29 mouse cellular contexts compared by ENCODE assay signal in genomic region chr13:34793066-34793465, GRCm38 (mm10). TPM values are rescaled to one million over a fixed set of nuclear protein-coding genes. Genes with fewer than 3 reads are reported as not detected.
DNase-seq lines count a peak whose midpoint lies in the region; ATAC-seq and TF ChIP-seq lines count a peak whose summit lies in the region.
"Had no signal": no experiment of that assay in that cellular context is flagged by ENCODE, and none has a peak within 500 bp of the region (broad histone marks: within the 10 kb centered on the region; RNA-seq: fewer than 3 reads in every experiment).

No protein-coding gene starts in this region.

- TF ChIP-seq POLR2A in heart, adult 2 months (IDR thresholded peaks at IDR 0.05; ENCODE audit: insufficient read depth, low read depth, low read length) = no peak
- TF ChIP-seq POLR2A in liver, adult 2 months (IDR thresholded peaks at IDR 0.05; ENCODE audit: extremely low read depth, insufficient read depth, low read length) = no peak

- no peaks in the 10 kb centered on the region for H3K27me3 ChIP-seq in heart, adult 2 months (ENCODE audit: control insufficient read depth, insufficient read depth, low read length)
- H3K27me3 ChIP-seq in liver, adult 2 months (ENCODE audit: control insufficient read depth, insufficient read depth, low read length) = no peaks in the 10 kb centered on the region
- no peaks in the 10 kb centered on the region for H3K27me3 ChIP-seq in liver, postnatal 0 days (ENCODE audit: insufficient read depth, low read length)
- no peaks in the 10 kb centered on the region for H3K27me3 ChIP-seq in splenic B cell, adult 2 months (ENCODE audit: control insufficient read depth, insufficient read depth, low read length, poor library complexity, severe bottlenecking)
- H3K27me3 ChIP-seq in forebrain, embryonic 10.5 days (ENCODE audit: poor library complexity, severe bottlenecking) = no peaks in the 10 kb centered on the region
- H3K27me3 ChIP-seq: heart, embryonic 13.5 days; hindbrain, embryonic 13.5 days; lung, embryonic 15.5 days; midbrain, embryonic 13.5 days had no signal

- peaks cover 12% of the 10 kb centered on the region for H3K36me3 ChIP-seq in heart, adult 2 months (ENCODE audit: control insufficient read depth, insufficient read depth, low read length)
- H3K36me3 ChIP-seq in liver, adult 2 months (ENCODE audit: control insufficient read depth, insufficient read depth, low read length) = no peaks in the 10 kb centered on the region
- no peaks in the 10 kb centered on the region for H3K36me3 ChIP-seq in liver, postnatal 0 days (replicated peaks; ENCODE audit: insufficient read depth, low read length)
- no peaks in the 10 kb centered on the region for H3K36me3 ChIP-seq in splenic B cell, adult 2 months (ENCODE audit: control insufficient read depth, insufficient read depth, low read length, poor library complexity, severe bottlenecking)
- no peaks in the 10 kb centered on the region for H3K36me3 ChIP-seq in forebrain, embryonic 10.5 days (replicated peaks)
- H3K36me3 ChIP-seq: heart, embryonic 13.5 days; hindbrain, embryonic 13.5 days; lung, embryonic 15.5 days; midbrain, embryonic 13.5 days had no signal

- no peak overlapping the region for H3K4me3 ChIP-seq in heart, adult 2 months
- no peak overlapping the region for H3K4me3 ChIP-seq in liver, adult 2 months (ENCODE audit: insufficient read depth, low read depth, low read length)
- H3K4me3 ChIP-seq in liver, postnatal 0 days (ENCODE audit: low read depth, low read length) = no peak overlapping the region
- no peak overlapping the region for H3K4me3 ChIP-seq in brown adipose tissue, adult 24 weeks (ENCODE audit: insufficient read depth, low read depth, low read length)
- no peak overlapping the region for H3K4me3 ChIP-seq in forebrain, embryonic 10.5 days
- H3K4me3 ChIP-seq: heart, embryonic 13.5 days; hindbrain, embryonic 13.5 days; layer of hippocampus, adult 2 months; lung, embryonic 15.5 days; midbrain, embryonic 13.5 days had no signal

- H3K79me2 ChIP-seq in heart, adult 2 months (replicated peaks; ENCODE audit: control insufficient read depth, insufficient read depth, low read length) = no peaks in the 10 kb centered on the region
- H3K79me2 ChIP-seq in liver, adult 2 months (ENCODE audit: control insufficient read depth, insufficient read depth, low read length) = no peaks in the 10 kb centered on the region

- TF ChIP-seq EP300 in heart, adult 2 months (IDR thresholded peaks at IDR 0.05; ENCODE audit: insufficient read depth, low read depth, low read length) = no peak
- TF ChIP-seq EP300 in liver, postnatal 0 days (IDR thresholded peaks at IDR 0.05; ENCODE audit: low read depth) = no peak

- DNase-seq in heart, adult 2 months = peak in 1 of 2 experiments; percentile 20
- DNase-seq in heart, postnatal 14 days = no peak
- peak; percentile 18 for DNase-seq in liver, adult 2 months (ENCODE audit: extremely low read depth, low read depth, low spot score)
- DNase-seq in liver, postnatal 0 days = no peak
- DNase-seq in splenic B cell, adult 2 months (ENCODE audit: low read depth, low spot score) = peak; percentile 14
- no peak for DNase-seq in forebrain, embryonic 10.5 days (ENCODE audit: extremely low spot score, low spot score)
- DNase-seq: adrenal gland, postnatal 25 days; cerebellum, adult 11-12 months; cerebellum, postnatal 14 days; kidney, postnatal 10 days; right cerebral cortex, postnatal 14 days had no signal

- TF ChIP-seq CTCF in heart, adult 2 months (IDR thresholded peaks at IDR 0.05) = no peak
- TF ChIP-seq CTCF in liver, adult 2 months (IDR thresholded peaks at IDR 0.05; ENCODE audit: low read depth, low read length) = no peak
- no peak for TF ChIP-seq CTCF in liver, postnatal 0 days (IDR thresholded peaks at IDR 0.05; ENCODE audit: low read depth)

- peaks cover 15% of the 10 kb centered on the region for H3K4me1 ChIP-seq in heart, adult 2 months (ENCODE audit: control insufficient read depth, insufficient read depth, low read length)
- peaks cover 15% of the 10 kb centered on the region for H3K4me1 ChIP-seq in liver, adult 2 months (ENCODE audit: control insufficient read depth, insufficient read depth, low read length)
- H3K4me1 ChIP-seq in liver, postnatal 0 days (ENCODE audit: insufficient read depth) = peaks cover 11% of the 10 kb centered on the region; the same call in 1 of the 2 replicates
- peaks cover 26% of the 10 kb centered on the region for H3K4me1 ChIP-seq in brown adipose tissue, adult 24 weeks (ENCODE audit: control insufficient read depth, insufficient read depth, insufficient read length, low read length)
- no peaks in the 10 kb centered on the region for H3K4me1 ChIP-seq in forebrain, embryonic 10.5 days
- H3K4me1 ChIP-seq: hindbrain, embryonic 13.5 days; midbrain, embryonic 13.5 days had no signal

- peak overlapping the region; percentile 65 for H3K27ac ChIP-seq in heart, adult 2 months
- no peak overlapping the region for H3K27ac ChIP-seq in liver, adult 2 months (replicated peaks; ENCODE audit: insufficient read depth, low read depth, low read length)
- H3K27ac ChIP-seq in liver, postnatal 0 days (ENCODE audit: low read depth) = no peak overlapping the region
- H3K27ac ChIP-seq in brown adipose tissue, adult 24 weeks (replicated peaks; ENCODE audit: low read depth, low read length) = peak overlapping the region; percentile 53
- no peak overlapping the region for H3K27ac ChIP-seq in forebrain, embryonic 10.5 days
- H3K27ac ChIP-seq: heart, embryonic 13.5 days; hindbrain, embryonic 13.5 days; layer of hippocampus, adult 2 months; liver, embryonic 14.5 days; lung, embryonic 15.5 days; midbrain, embryonic 13.5 days had no signal

- 43% methylated on average over 7 of the region's 7 CpGs for WGBS in heart, adult 2 months
- WGBS in liver, adult 2 months = 57% methylated on average over 7 of the region's 7 CpGs
- WGBS in liver, postnatal 0 days (ENCODE audit: insufficient replicate concordance) = 44% methylated on average over 7 of the region's 7 CpGs
- 83% methylated on average over 7 of the region's 7 CpGs for WGBS in forebrain, embryonic 10.5 days

- H3K9me3 ChIP-seq in liver, postnatal 0 days (ENCODE audit: low read length) = no peaks in the 10 kb centered on the region
- H3K9me3 ChIP-seq in forebrain, embryonic 10.5 days = no peaks in the 10 kb centered on the region
- H3K9me3 ChIP-seq: heart, embryonic 13.5 days; hindbrain, embryonic 13.5 days; lung, embryonic 15.5 days; midbrain, embryonic 13.5 days had no signal

- no peak for ATAC-seq in liver, postnatal 0 days
- ATAC-seq: activated CD4-positive, CD25-positive, alpha-beta regulatory T cell, adult 4 months; forebrain, embryonic 14.5 days; midbrain, embryonic 13.5 days had no signal

- intact Hi-C loops in heart, adult 2 months (cut with DNase I) = loop anchor here (5.0 to 10.0 kb wide), 3 partner anchors 51 to 608 kb away; no protein-coding TSS in a partner anchor
- intact Hi-C loops in heart, postnatal 14 days (cut with DNase I) = loop anchor here (5.0 to 10.0 kb wide), 3 partner anchors 51 to 608 kb away; no protein-coding TSS in a partner anchor

- no peak overlapping the region for H3K4me2 ChIP-seq in liver, postnatal 0 days (ENCODE audit: low read depth, low read length)
- H3K4me2 ChIP-seq: heart, embryonic 13.5 days; hindbrain, embryonic 13.5 days; lung, embryonic 15.5 days; midbrain, embryonic 13.5 days had no signal

- no peak overlapping the region for H3K9ac ChIP-seq in heart, adult 2 months (ENCODE audit: low read depth, low read length)
- H3K9ac ChIP-seq in liver, adult 2 months (ENCODE audit: low read depth, low read length) = no peak overlapping the region
- H3K9ac ChIP-seq in liver, postnatal 0 days (replicated peaks) = no peak overlapping the region
- H3K9ac ChIP-seq: heart, embryonic 13.5 days; hindbrain, embryonic 13.5 days; liver, embryonic 14.5 days; lung, embryonic 15.5 days; midbrain, embryonic 13.5 days had no signal

RNA-seq across cellular contexts. Expression of gene Fam50b, which starts 58.4 kb away (rescaled TPM):
- total RNA-seq in heart, adult 2 months (2021) = not detected
- polyA plus RNA-seq in heart, adult 2 months (2012; rRNA removed) = 0.18 TPM in 1 of 2 replicates, not detected in the other
- total RNA-seq in heart, postnatal 14 days (2021) = not detected
- 0.47 TPM in 1 of 2 replicates, not detected in the other for total RNA-seq in liver, adult 2 months (2014; rRNA removed)
- 0.45 and 0.59 TPM in 2 replicates for polyA plus RNA-seq in liver, adult 2 months (2012; rRNA removed)
- 0.08 and 0.12 TPM in 2 replicates for polyA plus RNA-seq in liver, postnatal 0 days (2015; fragmentation: Nextera tagmentation; extraction: Ambion mirVana)
- polyA plus RNA-seq in brown adipose tissue, adult 24 weeks (2012; ENCODE audit: insufficient read depth, insufficient read length, missing spikeins) = not detected in 2 replicates
- polyA plus RNA-seq in forebrain, embryonic 10.5 days (2016; fragmentation: Nextera tagmentation; extraction: Ambion mirVana) = not detected in 2 replicates
- total RNA-seq: adrenal gland, postnatal 25 days; gastrocnemius, adult 8-10 months; heart, postnatal 36 days; layer of hippocampus, adult 2 months; left cerebral cortex, adult 18-20 months; left cerebral cortex, postnatal 36 days had no signal
- polyA plus RNA-seq: activated CD4-positive, CD25-positive, alpha-beta regulatory T cell, adult 4 months; C2C12; forebrain, embryonic 14.5 days; frontal cortex, adult 2 months; heart, embryonic 13.5 days; hindbrain, embryonic 13.5 days; limb, embryonic 14.5 days; lung, embryonic 15.5 days; midbrain, embryonic 13.5 days; neural tube, embryonic 11.5 days; thymus, postnatal 0 days had no signal

Comparison
In these comparisons a context has a peak if more than half of its experiments do, and no peak if none do; other contexts are left out.
1. DNase-seq: peak in liver, adult 2 months (single experiment) and splenic B cell, adult 2 months (single experiment); none in heart, postnatal 14 days (0 of 2), liver, postnatal 0 days (single experiment) and forebrain, embryonic 10.5 days (single experiment).
2. H3K27ac ChIP-seq: peak in heart, adult 2 months (single experiment) and brown adipose tissue, adult 24 weeks (single experiment); none in liver, adult 2 months (single experiment), liver, postnatal 0 days (single experiment) and forebrain, embryonic 10.5 days (single experiment).